Mouse (Mus musculus): ENCODE results near the gene Rreb1.

GRCm38 (mm10) chr13:37954318-37954717, 176.1 kb downstream of the Rreb1 start:
- TF ChIP-seq CTCF (IDR thresholded peaks at IDR 0.05; ENCODE audit: low read depth, low read length) (no peak), POLR2A (IDR thresholded peaks at IDR 0.05; ENCODE audit: insufficient read depth, low read length) (no peak)

Measured in ES-Bruce4 (cell line).